Mouse (Mus musculus) sigmoid colon, adult 10 weeks (tissue): ENCODE results near the gene Idh1. TPM values are rescaled to one million over a fixed set of nuclear protein-coding genes. Genes with fewer than 3 reads are reported as not detected.

ENCODE experiments used
- polyA plus RNA-seq: library from polyadenylated mRNA; stranded (reverse); fragments of 350-450 nt; fragmentation: Illumina TruSeq; extraction: RNeasy Lipid Tissue Mini Kit (QIAGEN cat#74804); gene quantifications from one replicate; pipeline ENCODE4 v1.2.3, GENCODE M21; 2014; ENCODE audit warnings: low read depth, low replicate concordance

Gene Idh1
- polyA plus RNA-seq, result 330 TPM

DNA sequence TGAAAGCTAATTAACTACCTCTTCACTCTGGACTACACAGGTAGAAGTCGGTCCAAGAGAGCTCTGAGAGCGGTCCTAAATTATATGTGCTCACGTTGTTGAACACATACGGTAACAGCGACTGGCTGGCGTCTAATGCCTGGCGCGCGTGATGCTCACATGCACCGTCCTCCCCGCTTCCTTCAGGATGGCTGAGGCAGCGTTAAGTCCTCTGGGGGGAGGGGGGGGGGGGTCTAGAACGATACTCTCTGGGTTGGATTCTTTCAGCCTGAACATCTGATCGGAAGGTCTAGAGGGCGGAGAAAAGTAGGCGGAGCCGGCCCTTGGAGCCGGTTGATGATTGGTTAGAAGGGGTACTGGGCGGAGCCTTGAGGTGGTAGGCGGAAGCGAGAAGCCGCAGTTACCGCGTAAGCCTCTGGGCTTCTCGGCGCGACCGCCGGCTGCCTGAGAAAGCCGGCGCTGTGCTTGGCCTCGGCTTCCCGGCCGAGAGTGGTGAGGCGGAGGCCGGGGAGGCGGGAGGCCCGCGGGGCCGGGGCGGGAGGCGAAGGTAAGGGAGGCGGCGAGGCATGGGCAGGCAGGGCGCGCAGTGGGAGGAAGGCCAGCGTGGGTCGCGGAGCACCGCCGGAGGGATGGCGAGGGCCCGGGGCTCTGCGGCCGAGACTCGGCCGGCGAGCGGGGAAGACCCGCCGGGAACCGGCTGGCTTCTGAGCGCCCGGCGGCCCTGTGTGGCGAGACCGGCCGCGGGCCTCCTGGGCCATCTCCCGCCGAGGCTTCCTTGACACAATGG is at the start of gene Idh1, which contains the start of gene Pikfyve:
Gene Idh1, minus strand, starts transcription at position 214 of the 787 bp plus-strand sequence.
Gene Pikfyve, plus strand, starts transcription at position 397 of the 787 bp plus-strand sequence.

GRCm38 (mm10) chr1:65122574-65123372 is 63.5 kb downstream of the Idh1 start, which contains the start of gene D630023F18Rik:
TSS of gene D630023F18Rik (minus strand) at chr1:65123214.

GRCm38 (mm10) chr1:65119438-65119837 is 66.9 kb downstream of the Idh1 start, which contains the start of gene Gm28845:
TSS of gene Gm28845 (minus strand) at chr1:65119558.

Other genes with a start within 250 kb of the Idh1 start
- 3.2 TPM for gene Plekhm3, start 229.7 kb downstream of the Idh1 start, polyA plus RNA-seq
- gene Akr1cl, start 153.7 kb downstream of the Idh1 start, polyA plus RNA-seq, result not detected
- not detected for gene Cryge, start 135.4 kb downstream of the Idh1 start, polyA plus RNA-seq
- gene Crygd, start 123.0 kb downstream of the Idh1 start, polyA plus RNA-seq, result not detected
- gene Crygc, start 112.8 kb downstream of the Idh1 start, polyA plus RNA-seq, result not detected
- gene Crygb, start 104.2 kb downstream of the Idh1 start, polyA plus RNA-seq, result not detected
- not detected for gene Cryga, start 83.1 kb downstream of the Idh1 start, polyA plus RNA-seq
- not detected for gene Gm28845, start 66.9 kb downstream of the Idh1 start, polyA plus RNA-seq
- gene D630023F18Rik, start 63.3 kb downstream of the Idh1 start, polyA plus RNA-seq, result 0.91 TPM
- 21.1 TPM for gene Pikfyve, start 183 bp upstream of the Idh1 start, polyA plus RNA-seq
- gene Pth2r, start 95.6 kb upstream of the Idh1 start, polyA plus RNA-seq, result not detected